Mouse (Mus musculus) G1E (cell line): ENCODE measurements at regions not wholly inside any gene's neighbourhood (a gene's known extent, or its start where the extent isn't known, plus 50 kb on each side); places are given as distances from the start of the nearest gene placed in this dataset.

Experiments used
- ATAC-seq: 2 replicates; pipeline ENCODE4 v1.8.0; 2016; ENCODE audit warnings: mild to moderate bottlenecking; ENCODE audit not compliant: insufficient number of reproducible peaks, poor library complexity, low FRiP score, severe bottlenecking; ENCODE audit errors: extremely low read depth
- DNase-seq: peaks from one replicate; pipeline ENCODE4 v3.0.0; 2012; ENCODE audit warnings: low spot score
- H3K27me3 ChIP-seq: 2 replicates; pipeline ENCODE4 v1.6.1; 2012; ENCODE audit warnings: mild to moderate bottlenecking, low read length, inconsistent platforms; ENCODE audit not compliant: insufficient read depth
- H3K36me3 ChIP-seq: replicated peaks from 2 replicates; pipeline ENCODE3; 2012; ENCODE audit warnings: mild to moderate bottlenecking, inconsistent platforms
- H3K4me1 ChIP-seq: 2 replicates; pipeline ENCODE4 v1.6.1; 2012; ENCODE audit warnings: low read depth, low read length, inconsistent platforms, mixed read lengths; ENCODE audit not compliant: insufficient read depth
- H3K4me3 ChIP-seq: 2 replicates; pipeline ENCODE4 v1.5.1; 2012; ENCODE audit warnings: low read depth, mild to moderate bottlenecking, inconsistent platforms, low read length, moderate library complexity, mixed read lengths
- H3K9me3 ChIP-seq: replicated peaks from 2 replicates; pipeline ENCODE4 v1.6.1; 2012; ENCODE audit warnings: inconsistent platforms
- CTCF ChIP-seq: IDR thresholded peaks from 2 replicates; pipeline ENCODE4 v1.5.1; 2012; ENCODE audit warnings: low read depth, low read length, inconsistent platforms, mixed read lengths
- GATA1 ChIP-seq: IDR thresholded peaks from 2 replicates; pipeline ENCODE4 v1.6.1; 2012; ENCODE audit warnings: borderline replicate concordance, low read length, inconsistent platforms, mixed read lengths
- GATA2 ChIP-seq: IDR thresholded peaks from 2 replicates; pipeline ENCODE4 v1.6.1; 2012; ENCODE audit warnings: low read depth, low read length, inconsistent platforms, borderline replicate concordance
- POLR2AphosphoS5 ChIP-seq: IDR thresholded peaks from 2 replicates; pipeline ENCODE4 v1.6.1; 2012; ENCODE audit warnings: low read depth, low read length, inconsistent platforms; ENCODE audit not compliant: insufficient replicate concordance
- TAL1 ChIP-seq: conservative IDR thresholded peaks from 2 replicates; pipeline ENCODE4 v1.6.1; 2012; ENCODE audit warnings: low read depth, low read length, inconsistent platforms, mixed read lengths

GRCm38 (mm10) chr13:107758327-107759095 lies 285.7 kb upstream of the Smim15 start:
- Histone ChIP-seq H3K27me3 (peaks cover 7% of the 10 kb centered on the region; the same call in 1 of the 2 replicates), H3K36me3 (no peaks in the 10 kb centered on the region), H3K9me3 (peaks cover 9% of the 10 kb centered on the region), H3K4me1 (no peaks in the 10 kb centered on the region), H3K4me3 (no peak overlapping the region)
- no peak for DNase-seq
- ATAC-seq, result no peak
- TF ChIP-seq TAL1 (no peak), POLR2AphosphoS5 (no peak), GATA1 (no peak), CTCF (no peak), GATA2 (no peak)

- 0 out of 2 replicates have a peak, but pooled peaks cover 2% of the 10 kb centered on the region for H3K27me3 ChIP-seq
These were observed 291.5 kb upstream of the Smim15 start for GRCm38 (mm10) chr13:107752745-107753144.

GRCm38 (mm10) chr13:107743464-107744218 lies 300.6 kb upstream of the Smim15 start:
- Histone ChIP-seq H3K36me3 (no peaks in the 10 kb centered on the region), H3K27me3 (peaks cover 2% of the 10 kb centered on the region; the same call in 1 of the 2 replicates), H3K4me3 (no peak overlapping the region), H3K4me1 (no peaks in the 10 kb centered on the region), H3K9me3 (peaks cover 10% of the 10 kb centered on the region; the same call in 1 of the 2 replicates)
- no peak for TF ChIP-seq GATA2
- TF ChIP-seq GATA1, result no peak
- TF ChIP-seq CTCF, result no peak
- no peak for TF ChIP-seq POLR2AphosphoS5
- no peak for TF ChIP-seq TAL1
- no peak for DNase-seq
- no peak for ATAC-seq

More at GRCm38 (mm10) chr13:107752745-107753144, 291.5 kb upstream of the Smim15 start:
- peaks cover 5% of the 10 kb centered on the region; the same call in 1 of the 2 replicates for H3K9me3 ChIP-seq
- DNase-seq (no peak), ATAC-seq (no peak)
- H3K4me1 ChIP-seq, result no peaks in the 10 kb centered on the region
- no peaks in the 10 kb centered on the region for H3K36me3 ChIP-seq
- H3K4me3 ChIP-seq, result no peak overlapping the region
- TF ChIP-seq TAL1 (no peak), GATA2 (no peak), GATA1 (no peak), POLR2AphosphoS5 (no peak)

DNA sequence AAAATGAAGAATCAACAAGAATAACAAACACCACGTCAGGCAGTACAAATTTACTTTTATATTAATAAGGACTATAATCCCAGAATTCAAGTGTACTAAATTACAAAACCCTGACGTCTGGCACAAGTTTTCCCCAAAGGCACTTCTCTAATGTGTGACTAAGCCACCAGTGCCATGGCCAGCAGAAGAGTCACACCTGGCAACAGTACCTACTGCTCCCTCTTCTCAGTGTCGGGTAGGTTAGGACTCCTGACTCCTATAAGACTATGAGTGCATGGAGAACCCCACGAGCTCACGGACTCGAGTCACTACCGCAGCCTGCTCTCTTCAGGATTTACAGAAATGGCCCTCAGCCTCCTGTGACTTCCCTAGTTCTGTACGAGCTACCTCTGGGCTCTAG lies 307.7 kb upstream of the Smim15 start:
- ATAC-seq (no peak), DNase-seq (no peak)
- no peak overlapping the region for H3K4me3 ChIP-seq
- no peak for TF ChIP-seq GATA2
- no peak for TF ChIP-seq GATA1
- TF ChIP-seq TAL1, result no peak
- TF ChIP-seq CTCF, result no peak
- TF ChIP-seq POLR2AphosphoS5, result no peak
- H3K9me3 ChIP-seq, result peaks cover 10% of the 10 kb centered on the region; the same call in 1 of the 2 replicates
- no peaks in the 10 kb centered on the region for H3K36me3 ChIP-seq
- H3K4me1 ChIP-seq, result no peaks in the 10 kb centered on the region
- H3K27me3 ChIP-seq, result peaks cover 2% of the 10 kb centered on the region; the same call in 1 of the 2 replicates

- TF ChIP-seq TAL1 (no peak), CTCF (no peak), GATA1 (no peak), GATA2 (no peak), POLR2AphosphoS5 (no peak)
- H3K9me3 ChIP-seq, result peaks cover 11% of the 10 kb centered on the region
- no peaks in the 10 kb centered on the region for H3K36me3 ChIP-seq
- DNase-seq (no peak), ATAC-seq (no peak)
- no peaks in the 10 kb centered on the region for H3K4me1 ChIP-seq
- H3K27me3 ChIP-seq, result peaks cover 5% of the 10 kb centered on the region; the same call in 1 of the 2 replicates
- no peak overlapping the region for H3K4me3 ChIP-seq
These were observed 309.9 kb upstream of the Smim15 start for GRCm38 (mm10) chr13:107734161-107734905.

DNA sequence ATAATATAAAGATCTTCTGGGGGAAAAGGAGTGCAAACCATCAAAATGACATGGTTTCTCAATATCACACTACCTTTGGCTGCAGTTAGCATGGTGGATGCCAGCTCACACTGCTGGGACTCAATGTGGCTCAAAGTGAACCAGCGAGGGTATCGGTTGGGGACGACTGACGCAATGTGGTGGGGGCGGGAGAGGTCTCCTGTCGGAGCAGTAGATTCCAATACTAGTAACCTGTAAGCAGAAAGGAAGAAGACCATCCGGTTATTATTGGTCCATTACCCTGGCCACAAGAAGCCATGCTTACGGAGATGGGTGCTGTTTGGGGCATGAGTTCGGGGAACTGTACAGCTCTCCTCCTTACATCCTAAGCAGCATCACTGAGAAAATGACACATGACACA lies 313.3 kb upstream of the Smim15 start:
- Histone ChIP-seq H3K4me1 (no peaks in the 10 kb centered on the region), H3K36me3 (no peaks in the 10 kb centered on the region), H3K4me3 (no peak overlapping the region), H3K27me3 (peaks cover 14% of the 10 kb centered on the region; the same call in 1 of the 2 replicates), H3K9me3 (peaks cover 25% of the 10 kb centered on the region)
- no peak for ATAC-seq
- TF ChIP-seq TAL1 (no peak), POLR2AphosphoS5 (no peak), GATA1 (no peak), CTCF (no peak), GATA2 (no peak)
- DNase-seq, result no peak
